Mouse (Mus musculus): ENCODE data around the gene Caly. TPM values are rescaled to one million over a fixed set of nuclear protein-coding genes. Genes with fewer than 3 reads are reported as not detected.

Caly gene
- total RNA-seq, 2 experiments from 2014 or later, result not detected

DNA sequence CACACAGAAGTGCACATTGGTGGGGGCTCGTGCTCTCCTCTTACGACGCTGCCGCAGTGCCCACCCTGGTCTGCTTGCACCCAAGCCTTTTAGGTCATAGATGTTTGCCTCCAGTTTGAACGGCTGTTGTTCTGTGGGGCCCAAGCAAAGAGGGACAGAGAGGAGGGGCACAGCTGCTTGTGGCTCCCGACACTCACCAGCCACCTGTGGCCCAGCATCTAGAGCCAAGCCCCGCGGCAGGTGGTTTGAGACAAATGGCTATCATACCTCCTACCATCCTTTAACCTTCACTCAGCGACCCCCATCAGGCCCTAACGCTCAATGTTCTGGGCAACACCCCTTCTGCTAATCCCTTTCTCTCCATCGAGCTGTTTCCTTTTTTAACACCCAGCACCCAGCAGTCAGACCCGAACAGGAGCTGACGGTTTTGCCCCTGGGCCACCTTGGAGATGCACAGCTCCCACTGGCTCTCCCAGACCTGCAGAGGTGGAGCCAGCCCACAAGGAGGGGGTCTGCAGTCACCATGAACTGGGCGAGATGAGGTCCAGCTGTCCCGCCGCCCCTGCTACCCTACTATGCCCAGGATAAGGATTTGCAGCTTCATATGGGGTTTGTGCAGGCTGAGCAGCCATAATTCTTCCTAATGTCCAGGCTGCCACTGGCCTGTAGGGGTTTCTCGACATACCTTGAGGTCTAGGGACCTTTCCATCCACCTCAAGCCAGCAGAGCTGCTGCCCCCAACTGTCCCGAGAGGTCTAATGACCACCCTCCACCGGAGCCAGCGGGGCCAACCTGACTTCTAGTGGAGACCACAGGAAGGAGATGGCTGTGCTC, 723 bp downstream of the Caly start:
- no peak for DNase-seq

DNA sequence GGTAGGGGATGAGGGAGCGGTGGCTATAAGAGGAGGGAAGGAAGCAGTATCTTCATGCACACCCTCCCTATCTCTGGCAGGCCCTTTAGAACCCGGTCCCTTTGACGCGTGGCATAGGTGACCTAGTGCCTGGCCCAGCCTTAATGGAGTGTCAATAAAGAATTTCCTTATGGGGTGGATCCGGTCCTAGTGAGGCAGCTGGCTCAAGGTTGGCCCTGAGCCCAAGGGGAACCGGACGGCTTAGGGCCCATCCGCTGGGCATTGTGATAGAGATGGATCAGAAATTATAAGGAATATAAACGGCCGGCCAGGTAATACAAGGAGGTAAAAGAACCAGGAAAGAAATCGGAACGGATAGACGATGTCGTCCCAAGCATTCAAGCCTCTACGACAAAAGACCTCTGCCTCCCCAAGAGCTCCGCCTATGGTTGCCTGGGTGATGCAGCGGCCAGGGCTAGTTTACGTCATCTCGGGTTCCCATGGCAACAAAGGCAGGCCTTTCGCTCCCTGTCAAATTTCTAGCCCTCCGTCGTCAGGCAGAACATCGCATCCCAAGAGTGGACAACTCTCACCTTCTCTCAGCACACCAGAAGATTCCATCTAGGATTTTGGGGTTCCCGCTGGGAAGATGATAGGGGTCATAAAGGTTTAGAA, 1.7 kb downstream of the Caly start:
- peak; percentile 70 to 75 for DNase-seq

DNA sequence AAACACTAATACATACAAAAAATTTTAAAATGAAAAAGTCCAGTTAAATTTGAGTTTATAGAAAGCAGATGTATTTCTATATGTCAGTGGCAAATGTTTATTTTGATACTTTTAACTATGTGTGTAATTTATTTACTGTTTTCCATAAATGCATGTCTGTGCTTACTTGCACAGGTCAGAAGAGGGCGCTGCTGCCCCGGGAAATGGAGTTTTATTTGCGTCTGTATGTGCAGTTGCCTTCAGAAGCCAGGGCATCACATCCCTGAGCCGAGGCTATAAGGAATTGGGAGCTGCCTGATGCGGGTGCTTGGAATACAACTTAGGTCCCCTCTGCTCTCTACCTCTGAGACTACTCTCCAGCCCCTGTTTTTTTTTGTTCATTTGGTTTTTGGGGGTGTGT, 3.6 kb downstream of the Caly start:
- DNase-seq, result peak; percentile 45 to 82

DNA sequence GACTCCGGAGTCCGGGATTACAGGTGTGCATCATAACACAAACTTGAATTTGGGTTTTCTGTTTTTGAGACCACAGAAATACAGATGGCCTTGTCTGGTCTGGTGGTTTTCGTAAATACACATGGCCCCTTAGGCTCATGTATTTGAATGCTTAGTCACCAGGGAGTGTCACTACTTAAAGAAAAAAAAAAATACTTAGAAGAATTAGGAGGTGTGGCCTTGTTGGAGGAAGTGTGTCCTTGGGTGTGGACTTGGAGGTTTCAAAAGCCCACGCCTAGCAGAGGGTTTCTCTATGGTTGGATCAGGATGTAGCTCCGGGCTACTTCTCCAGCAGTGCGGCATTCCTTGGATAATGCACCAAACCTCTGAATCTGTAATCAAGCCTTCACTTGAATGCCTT, 4.7 kb downstream of the Caly start:
- no peak for DNase-seq

DNA sequence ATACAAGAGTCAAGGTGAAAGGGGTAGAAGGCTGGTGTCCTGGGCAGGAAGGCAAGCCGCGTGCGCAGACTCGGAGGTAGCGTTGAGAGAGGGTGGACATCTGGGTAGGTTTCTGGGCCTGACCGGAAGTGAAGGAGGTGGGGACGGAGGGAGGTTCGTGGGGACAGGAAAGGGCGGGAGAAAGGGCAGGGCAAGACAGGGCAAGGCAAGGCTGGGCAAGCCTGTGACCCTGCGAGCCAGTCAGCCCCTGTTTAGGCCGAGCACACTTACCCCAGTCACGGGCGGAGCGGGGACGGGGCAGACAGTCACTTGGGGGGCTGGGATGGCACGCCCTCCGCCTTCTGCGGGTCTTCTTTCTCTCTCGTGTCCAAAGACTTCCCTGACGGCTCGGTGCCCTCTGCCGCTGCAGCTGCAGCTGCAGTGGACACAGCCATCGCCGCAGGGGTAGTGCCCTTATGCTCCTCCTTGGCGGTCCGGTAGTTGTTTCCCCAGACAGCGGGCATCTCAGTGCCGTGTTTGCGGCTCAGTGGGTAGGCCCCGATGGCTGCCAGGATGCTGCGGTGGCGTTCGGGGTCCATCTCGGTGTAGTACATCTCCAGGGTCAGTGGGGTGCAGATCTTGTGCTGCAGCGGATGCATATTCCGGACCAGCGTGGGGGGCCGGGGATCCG, 12.2 kb downstream of the Caly start:
- DNase-seq, result peak; percentile 21 to 41

DNA sequence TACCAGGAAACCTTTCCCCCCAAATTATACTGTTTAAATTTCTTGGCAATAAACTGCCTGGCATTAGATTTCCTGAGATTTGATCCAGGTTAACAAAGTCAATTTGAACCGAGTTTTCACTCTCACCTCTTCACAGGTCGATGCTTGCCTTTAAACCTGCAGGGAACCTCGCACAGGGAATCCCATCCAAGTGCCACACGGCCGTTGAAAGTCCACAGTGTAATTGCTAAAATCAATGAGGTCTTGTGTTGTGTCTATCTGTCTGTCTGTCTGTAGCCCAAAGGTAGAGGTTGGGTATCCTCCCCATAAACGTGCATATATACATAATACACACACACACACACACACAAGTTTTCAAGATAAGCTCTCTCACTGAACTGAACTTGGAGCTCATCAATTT, 15.0 kb downstream of the Caly start:
- DNase-seq, result no peak

DNA sequence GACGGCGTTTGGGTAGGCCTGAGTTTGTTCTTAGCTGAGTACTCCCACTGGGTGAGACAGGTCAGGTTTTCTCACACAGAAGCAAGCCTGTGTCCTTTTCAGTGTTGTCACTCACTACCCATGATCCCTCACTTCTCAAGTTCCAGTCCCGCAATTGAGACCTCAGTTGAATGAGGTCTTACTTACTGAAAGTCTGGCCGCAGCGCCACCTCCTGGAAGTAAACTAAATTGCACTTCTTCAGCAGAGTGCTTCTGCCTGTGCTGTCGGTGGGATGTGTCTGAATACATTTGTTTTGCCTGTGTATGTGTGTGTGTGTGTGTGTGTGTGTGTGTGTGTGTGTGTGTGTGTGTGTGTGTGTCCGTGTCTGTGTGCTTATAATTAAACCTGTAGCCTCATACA, 19.3 kb downstream of the Caly start:
- peak; percentile 40 to 75 for DNase-seq

DNA sequence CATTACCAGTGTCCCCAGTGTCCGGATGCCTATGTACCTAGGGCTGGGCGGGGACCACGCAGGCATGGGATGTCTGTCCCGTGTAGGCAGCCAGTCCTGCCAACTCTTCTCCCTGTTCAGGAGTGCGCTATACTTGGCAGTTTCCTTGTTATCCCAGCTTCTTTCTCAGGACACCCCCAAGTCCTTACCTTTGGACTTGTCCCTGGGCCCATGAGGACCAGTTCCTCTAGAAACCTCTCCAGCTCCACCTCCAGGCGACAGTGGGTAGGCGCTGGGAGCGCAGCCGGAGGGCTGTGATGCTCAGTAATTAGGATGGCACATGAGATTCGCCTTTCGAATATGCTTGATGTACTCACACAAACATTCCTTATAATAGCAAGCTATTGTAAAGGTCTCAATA, 20.0 kb downstream of the Caly start:
- DNase-seq, result peak in 1 of 2 experiments; percentile 15

DNA sequence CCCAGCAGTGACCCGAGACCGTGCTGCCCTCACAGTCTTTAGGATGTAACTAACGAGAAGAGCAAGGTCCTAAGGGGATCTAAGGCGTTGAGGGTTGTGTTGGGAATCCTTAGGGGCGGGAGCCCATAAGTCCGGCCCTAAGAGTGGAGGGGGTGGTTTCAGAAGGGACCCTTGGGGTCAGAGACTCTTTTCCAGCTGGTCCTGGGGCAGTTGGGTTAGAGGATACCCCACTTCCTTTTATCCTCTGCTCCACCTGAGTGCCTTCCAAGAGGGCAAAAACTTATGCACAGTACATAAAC, 20.6 kb downstream of the Caly start:
- DNase-seq, result no peak

DNA sequence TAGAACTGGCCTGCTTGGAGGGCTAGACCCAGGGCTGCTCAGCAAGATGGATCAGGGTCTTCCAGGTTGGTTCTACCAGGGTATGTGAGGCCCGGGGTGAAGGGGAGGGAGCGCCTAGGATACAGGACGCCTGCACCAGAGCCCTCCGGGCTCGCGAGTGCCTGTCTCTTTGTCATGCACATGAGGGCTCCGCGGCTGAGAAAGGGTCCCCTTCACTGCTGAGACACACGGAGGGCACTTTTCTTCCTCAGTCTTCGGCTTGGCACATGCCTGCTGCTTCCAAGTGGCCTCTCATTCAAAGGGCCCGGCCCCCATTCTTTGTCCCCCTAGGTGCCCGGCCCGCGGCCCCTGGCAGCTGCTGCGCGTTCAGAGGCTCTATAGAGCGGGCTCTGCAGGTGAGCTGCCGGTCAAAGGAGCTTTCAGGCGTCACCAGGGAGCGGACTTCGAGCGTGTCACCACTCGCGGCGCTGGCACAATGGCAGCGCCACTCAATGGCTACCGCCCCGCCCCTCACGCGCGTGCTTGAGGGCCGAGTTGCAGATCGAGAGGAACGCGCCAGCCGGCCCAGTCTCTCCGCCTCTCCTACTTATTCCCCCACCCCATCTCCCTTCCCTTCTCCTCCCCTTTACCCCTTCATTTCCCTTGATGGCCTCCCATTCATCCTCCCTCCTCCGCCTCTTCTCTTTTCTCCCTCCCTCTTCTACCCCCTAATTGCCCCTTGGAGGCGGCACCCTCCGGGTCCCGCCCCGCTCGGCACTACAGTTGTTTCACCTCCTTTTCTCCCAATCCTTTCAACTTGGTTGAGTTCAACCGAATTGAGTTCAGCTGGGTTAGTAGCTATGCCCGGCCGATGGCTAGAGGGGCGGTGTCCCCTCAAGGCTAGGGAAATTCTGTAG, 21.2 kb downstream of the Caly start:
- DNase-seq, result no peak

DNA sequence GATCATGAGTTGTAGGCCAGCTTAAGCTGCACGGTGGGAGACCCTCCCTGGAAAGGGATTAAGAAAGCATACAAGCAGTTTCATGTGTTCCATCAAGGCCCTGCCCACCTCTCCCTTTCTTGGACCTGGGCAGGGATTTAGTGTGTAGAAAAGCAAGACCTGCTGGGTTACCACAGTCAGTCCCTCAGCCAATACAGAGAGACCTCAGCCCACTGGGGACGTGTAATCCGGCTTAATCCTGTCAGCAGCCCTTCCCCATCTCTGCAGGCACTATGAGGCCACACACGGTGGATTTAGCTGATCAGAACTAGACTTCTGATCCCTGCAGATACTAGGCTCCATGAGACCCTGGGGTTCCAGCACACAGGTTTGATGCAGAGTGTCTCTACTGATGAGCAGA, 22.7 kb downstream of the Caly start:
- no peak for DNase-seq

DNA sequence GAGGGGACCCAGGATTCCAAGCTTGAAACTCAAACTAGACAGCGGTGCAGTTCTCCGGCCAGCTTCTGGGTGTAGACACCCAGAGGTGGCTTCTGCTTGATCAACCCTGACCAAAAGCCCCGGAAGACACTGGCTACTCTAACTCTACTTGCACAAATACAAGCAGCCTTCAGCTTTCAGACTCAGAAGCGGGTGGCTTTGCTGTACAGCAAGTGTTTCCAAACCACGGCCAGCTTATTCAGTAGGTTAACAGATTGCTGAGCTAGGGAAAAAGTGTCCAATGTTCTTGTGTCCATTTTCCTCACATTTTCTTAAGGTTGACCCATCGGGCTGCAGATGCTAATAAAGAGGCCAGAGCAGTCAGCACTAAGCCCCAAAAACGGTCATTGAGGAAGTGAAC, 23.8 kb downstream of the Caly start:
- no peak for DNase-seq

DNA sequence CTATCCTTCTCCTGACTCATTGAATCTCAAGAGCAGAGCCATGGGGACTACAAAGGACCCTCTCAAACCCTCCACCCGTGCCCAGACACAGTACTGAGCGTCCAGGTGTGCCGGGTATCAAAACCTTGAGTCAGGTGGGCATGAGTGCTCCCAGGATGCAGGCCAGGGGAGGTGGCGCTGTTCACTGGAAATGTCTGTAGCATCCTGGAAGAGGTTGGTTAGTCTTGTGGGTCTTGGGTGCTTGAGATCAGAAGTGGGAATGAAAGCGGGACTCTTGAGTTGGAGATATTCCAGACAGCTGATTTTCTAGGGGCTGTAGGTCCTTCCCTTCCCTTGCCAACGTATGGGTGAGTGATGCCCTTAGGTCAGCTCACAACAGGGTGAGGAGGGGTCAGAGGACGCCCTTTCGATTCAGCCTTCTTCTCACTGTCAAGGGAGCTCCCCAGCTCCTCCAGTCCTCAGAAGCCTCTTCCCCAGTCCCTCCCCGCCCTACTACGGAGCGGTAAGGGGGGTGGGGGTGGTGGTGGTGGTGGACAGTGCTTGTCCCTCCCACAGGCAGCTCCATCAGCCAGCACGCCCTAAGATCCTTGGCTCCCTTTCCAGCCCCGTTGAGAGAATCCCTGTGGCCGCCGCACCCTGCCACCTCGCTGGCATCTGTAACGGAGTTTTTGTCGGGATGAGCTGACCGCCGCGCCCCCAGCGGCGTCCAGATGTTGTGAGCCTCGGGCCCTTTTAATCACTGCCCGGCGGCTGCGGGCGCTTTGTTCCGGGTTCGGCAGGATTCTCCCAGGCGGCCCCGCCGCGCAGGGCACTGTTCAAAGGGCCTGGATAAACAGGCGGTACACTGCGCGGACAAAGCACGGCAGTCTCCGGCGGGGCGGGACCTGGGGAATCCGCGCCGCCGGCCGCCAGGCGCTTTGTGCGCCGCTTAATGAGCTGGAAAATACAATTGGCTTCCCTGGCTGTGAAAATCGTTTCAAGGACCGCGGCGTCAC, 24.6 kb downstream of the Caly start:
- peak in 1 of 2 experiments; percentile 19 for DNase-seq

DNA sequence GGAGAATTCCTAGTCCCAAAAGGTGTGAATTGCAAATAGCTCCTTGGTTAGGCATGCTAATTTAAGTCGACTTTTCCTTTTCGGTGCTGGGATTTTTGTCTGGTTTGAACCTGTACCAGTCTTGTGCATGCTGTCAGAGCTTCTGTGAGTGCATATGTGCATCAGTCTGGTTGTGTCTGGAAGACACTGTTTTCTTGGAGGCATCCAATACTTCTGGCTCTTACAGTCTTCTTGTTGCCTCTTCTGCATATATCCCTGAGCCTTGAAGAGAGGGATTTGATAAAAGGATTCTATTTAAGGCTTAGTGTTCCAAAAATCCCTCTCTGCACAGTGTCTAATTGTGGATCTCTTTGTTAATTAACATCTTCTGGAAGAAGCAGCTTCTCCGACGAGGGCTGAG, 28.2 kb downstream of the Caly start:
- no peak for DNase-seq

DNA sequence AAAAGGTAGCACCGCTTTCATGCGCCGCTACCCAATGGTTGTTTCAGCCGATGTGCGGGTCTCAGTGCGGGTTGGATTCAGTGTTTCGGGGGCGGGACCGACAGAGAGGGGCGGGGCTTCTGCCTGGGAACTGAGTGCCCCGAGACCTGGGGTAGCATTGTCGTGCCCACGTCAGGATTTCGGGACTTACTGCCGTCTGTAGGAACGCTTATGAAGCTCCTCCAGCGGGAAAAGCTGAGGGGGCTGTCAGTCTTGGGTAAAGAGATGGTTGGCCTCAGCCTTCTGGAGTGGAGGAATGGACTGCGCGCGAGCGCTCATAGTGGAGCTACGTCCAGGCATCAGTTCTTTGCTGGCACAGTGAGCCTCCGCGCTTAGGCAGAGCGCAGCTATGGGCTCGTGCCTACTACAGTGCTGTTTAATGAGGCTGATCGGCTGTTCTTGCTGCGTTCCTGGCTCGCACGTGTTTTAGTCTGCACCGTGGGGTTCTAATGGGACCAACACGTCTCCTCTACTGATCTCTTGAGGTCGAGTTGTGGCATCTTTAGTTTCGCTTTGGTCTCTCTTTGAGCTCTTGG, 33.1 kb downstream of the Caly start:
- DNase-seq, result peak in 1 of 2 experiments; percentile 45

DNA sequence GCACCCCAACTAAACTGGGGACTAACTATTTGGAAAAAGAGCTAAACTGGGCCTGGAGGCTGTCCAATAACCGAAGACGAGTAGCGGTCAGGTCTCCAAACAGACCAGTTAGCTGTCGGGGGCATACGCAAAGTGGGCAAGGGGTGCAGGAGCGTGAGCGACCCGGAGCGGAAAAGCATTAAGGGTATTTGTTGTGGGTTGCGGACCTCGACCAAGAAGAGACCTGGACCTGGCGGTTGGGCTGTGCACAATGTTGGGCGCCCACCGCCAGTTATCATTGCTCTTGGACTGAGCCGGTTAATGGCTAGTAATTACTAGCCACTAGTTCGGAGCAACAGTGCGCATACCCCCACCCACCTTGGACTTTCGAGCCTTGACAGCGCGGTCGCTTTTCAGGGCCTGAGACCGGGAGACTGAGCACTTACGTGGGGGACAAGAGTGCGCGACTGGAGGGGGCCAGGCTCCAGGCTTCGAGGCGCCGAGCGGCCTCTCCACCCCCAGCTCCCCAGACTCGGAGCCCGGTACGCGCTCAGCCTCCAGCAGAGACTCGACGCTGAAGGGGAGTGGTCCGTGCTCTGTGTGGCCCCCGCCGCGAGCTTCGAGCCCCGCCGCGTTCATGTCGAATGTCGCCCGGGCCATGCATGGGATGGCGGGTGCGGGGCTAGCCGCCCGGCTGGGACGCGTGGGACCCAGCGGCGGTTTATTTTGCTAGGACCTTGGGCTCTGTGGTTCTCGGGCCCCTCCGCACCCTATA, 33.8 kb downstream of the Caly start, which contains the start of gene Msx3:
Gene Msx3 (minus strand): TSS at position 729 of the 754 bp plus-strand sequence.
- DNase-seq, result no peak

DNA sequence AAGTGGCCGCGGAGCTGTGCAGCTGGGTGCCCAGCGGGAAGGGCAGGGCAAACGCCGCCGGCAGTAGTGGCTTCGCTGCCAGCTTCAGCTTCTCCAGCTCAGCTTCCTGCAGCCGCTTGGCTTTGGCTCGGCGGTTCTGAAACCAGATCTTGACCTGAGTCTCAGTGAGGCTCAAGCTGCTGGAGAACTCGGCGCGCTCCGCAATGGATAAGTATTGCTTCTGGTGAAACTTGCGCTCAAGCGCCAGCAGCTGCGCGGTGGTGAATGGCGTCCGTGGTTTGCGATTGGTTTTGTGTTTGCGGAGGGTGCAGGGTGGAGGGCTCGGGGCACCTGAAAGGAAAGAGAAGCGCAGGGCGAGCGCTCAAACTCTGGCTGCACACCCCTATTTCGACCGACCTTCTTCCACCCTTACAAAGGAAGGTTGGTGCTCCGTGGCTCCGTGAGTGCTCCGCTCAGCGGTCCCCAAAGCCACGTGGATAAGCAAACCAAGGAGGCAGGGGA, 34.5 kb downstream of the Caly start:
- peak in 1 of 2 experiments; percentile 23 for DNase-seq

DNA sequence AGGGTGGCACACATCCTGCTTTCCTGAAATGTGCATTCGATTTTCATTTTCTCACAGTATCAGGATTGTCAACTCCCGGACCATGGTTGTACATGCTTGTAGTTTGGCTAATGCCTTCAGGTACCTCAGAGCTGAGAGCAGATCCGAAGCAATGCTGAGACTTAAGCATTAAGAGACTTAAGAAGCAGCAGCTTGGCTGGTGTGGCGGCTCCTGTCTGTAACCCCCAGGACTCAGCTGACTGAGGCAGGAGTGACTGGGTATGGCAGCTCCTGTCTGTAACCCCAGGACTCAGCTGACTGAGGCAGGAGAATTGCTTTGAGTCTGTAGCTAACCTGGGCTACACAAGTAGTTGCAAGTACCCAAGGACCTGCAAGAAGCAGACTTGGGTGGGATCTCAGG, 36.8 kb downstream of the Caly start:
- DNase-seq, result no peak

DNA sequence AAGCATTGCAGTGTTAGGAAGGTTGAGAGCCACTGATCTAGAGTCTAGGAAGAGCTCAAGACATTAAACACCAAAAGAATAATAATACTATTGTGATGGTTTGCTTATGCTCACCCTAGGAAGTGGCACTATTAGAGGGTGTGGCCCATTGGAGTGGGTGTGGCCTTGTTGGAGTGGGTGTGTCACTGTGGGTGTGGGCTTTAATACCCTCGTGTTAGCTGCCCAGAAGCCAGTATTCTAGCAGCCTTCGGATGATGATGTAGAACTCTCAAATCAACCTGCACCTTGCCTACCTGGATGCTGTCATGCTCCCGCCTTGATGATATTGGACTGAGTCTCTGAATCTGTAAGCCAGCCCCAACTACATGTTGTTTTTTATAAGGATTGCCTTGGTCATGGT, 39.6 kb downstream of the Caly start:
- no peak for DNase-seq

DNA sequence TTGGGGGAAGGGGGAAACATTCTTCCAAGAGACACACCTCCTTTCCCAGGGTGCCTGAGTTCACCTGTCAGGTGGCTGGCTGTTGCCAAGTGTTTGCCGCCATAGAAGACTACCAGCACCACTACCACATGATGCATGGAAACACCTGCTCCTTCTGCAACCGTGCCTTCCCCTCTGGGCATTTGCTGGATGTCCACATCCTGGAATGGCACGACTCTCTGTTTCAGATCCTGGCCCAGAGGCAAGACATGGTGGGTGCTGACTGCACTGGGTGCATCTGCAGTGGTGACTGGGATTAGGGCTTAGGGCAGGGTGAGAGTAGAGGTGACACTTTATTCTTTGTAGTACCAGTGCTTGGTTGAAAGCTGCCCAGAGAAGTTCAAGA, 45.2 kb downstream of the Caly start:
- no peak for DNase-seq

Data from heart, adult 18-20 months (tissue).